Mouse (Mus musculus): Measurements from ENCODE around the gene Pramef8.
"Not testable (repeated sequence)": the region's sequence is repeated elsewhere in the genome, so short reads cannot be mapped to it uniquely, and the experiment has no call there.

Pramef8 gene

DNA sequence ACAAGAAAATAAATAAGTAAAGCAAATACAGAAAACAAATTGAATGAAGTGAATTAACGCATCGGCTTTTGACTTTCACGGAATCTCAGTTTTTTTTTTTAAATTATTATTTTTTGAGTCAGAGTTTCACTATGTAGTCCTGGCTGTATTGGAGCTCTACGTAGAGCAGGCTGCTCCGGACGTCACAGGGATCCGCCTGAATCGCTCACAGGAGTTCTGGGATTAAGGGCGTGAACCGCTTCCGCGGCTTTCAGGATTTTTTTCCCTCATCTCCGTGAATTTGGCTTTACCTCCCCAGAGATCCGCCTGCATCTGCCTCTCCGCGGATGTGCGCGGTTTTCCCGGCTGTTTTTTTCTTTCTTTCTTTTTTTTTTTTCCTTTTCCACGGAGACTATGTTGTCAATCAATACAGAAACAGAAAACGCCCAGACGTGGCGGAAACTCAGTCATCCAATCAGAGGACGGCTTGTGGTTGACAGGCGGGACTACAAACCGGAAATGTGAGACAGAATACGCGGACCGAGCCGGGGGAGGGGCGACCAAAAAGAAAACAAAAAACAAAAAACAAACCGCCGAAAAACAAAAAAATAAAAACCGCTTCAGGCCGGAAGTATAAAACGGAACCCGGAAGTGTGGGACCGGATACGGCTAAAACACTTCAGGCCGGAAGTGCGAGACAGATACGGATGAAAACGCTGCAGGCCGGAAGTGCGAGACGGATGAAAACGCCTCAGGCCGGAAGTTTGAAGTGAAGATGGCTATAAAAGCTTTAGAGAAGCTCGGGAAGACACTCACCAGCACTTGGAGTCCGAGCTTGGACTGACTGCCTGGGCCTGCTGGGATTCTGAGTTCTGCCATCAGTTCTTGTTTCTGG is at the start of gene Pramef8:
Gene Pramef8 (plus strand): TSS at position 208 of the 874 bp plus-strand sequence.
- DNase-seq (ENCODE audit: low spot score) = peak; percentile 94

DNA sequence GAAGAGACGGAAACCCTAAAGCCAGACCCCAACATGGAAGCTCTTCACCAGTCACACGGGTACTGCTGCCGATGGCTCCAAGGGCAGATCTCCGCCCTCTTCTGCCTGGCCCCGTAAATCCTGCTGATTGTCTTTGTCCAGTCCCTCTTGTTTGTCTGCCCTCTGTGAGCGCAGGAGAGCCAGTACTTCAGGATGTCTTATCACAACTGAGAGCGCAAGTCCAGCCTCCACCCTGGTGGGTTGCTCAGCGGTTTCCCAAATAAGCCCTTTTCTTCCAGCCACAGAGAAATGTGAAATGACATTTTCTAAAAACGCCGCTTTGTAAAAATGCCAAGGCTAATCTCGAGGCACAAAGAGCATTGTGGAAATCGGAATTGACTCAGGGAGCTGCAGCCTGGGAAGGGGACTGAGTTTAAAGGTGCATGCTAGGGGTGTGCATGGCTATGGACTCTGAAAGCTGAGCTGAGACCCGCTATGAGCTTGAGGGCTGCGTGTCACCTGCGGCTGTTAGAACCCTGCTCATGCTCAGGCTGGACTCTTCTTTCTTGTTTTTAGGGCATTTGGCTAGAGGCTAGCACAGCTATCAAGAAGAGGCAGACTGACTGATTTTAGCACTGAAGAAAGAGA is 45.7 kb upstream of the Pramef8 start:
- peak; percentile 18 for DNase-seq (ENCODE audit: low spot score)

- peak; percentile 68 for DNase-seq (ENCODE audit: low spot score)
These were observed 32.7 kb upstream of the Pramef8 start for GRCm38 (mm10) chr4:143379480-143379879.

DNA sequence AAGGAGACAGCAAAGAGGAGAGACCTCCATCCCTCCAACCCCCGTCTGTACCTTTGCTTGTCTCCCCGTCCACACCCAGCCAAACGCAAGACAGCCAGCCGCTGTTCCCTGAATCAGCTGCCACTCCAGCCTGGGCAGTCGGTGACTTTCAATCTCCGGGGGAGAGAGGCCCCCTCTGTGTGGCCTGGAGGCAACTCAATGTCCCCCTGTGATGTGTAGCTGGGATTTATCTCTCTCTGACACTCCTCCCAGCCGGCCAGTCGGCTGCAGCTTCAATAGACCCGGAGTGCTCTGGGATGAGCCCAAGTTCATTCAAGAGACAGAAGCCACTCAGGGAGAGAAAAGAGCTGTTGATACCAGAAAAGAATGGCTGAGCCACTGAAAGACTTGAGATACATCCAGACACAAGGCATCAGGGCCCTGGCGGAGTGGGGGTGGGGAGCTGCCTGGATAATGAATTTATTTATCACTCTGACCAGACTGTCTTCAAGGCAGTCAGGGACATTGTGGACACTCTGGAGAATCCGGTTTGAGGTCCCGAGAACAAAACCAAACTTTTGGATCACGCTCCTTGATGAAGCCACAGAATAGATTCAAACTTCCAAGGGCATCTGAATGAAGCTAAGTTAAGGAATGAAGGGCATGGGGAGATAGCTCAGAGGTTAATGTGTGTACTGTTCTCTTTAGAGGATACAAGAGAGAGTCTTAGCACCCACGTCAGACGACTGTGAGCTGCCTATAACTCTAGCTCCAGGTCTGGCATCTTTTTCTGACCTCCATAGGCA is 32.1 kb upstream of the Pramef8 start:
- DNase-seq (ENCODE audit: low spot score) = peak; percentile 72

DNA sequence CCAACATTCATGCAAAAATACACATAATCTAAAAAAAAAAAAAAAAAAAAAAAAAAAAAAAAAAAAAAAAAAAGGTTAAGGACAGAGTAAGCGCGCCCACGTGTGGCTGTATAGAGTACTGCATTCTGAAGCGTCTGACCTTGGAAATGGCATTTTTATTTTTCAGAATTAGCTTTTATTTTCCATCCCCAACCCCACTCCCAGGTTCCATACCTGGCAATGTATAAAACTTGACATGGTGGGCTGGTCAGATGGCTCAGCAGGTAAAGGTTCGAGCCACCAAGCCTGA is 31.6 kb upstream of the Pramef8 start:
- peak; percentile 72 for DNase-seq (ENCODE audit: low spot score)

DNA sequence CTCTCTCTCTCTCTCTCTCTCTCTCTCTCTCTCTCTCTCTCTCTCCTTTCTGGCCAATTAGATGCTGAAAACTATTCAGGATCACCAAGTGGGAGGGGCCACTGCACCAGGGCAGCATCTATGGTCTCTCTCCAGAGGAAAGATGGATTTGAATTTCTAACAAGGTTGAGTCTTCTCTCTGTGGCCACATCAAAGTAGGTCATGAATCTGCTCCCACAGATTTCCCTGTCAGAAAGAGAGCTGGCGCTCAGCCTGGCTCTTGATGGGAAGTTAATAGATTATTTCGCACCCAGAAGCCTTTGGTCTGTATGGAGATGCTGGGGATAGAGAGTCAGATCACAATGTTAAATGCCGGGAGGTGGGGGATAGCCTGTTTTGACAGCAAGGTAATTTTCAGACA is 30.1 kb upstream of the Pramef8 start:
- no peak for DNase-seq (ENCODE audit: low spot score)

DNA sequence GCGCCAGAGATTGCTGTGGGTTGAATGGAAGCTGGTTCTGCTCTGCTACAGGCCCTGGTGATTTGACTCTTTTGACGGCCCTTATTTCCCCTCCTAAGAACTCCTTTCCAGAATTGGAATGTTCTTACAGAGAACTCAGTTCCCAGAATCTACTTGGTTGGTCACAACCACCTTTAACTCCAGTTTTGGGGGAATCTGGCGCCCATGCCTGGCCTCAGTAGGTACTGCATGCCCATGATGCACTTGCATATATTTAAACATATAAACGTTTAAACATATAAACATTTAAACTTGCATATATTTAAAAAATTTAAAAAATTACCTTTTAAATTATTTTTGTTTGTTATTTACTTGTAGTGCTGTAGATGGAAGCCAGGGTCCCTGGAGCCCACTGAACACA is 28.6 kb upstream of the Pramef8 start:
- peak; percentile 37 for DNase-seq (ENCODE audit: low spot score)

DNA sequence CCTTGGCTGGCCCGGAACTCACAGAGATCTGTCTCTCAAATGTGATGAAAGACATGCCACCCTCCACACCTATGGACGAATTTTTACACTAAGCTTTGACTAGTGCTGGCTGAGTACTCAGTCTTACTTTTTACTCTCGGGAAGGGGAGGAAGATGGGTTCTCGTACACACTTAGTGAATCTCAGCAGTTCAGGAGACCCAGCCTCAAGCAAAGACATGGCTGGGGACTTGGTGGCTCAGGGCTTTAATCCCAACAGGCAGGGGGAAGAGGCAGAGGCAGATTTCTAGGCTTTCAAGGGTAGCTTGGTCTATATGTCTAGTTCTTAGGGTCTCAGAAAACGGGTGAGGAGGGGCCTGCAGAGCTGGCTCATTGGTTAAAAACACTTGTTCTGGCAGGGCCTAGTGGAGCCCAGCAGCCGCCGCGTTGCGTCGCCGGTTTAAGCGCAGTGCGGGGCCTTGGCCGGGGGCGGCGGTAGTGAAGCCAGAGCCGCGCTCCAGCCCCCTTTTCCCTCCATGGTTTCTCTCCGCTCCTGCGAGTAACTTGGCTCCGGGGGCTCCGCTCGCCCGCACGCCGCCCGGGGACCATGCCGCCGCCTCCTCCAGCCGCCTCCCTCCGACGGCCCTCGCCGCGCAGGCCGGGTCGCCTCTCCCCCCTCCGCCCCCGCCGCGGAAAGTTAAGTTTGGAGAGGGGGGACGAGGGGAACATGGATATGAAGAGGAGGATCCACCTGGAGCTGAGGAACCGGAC is 23.1 kb upstream of the Pramef8 start:
- peak; percentile 81 for DNase-seq (ENCODE audit: low spot score)

DNA sequence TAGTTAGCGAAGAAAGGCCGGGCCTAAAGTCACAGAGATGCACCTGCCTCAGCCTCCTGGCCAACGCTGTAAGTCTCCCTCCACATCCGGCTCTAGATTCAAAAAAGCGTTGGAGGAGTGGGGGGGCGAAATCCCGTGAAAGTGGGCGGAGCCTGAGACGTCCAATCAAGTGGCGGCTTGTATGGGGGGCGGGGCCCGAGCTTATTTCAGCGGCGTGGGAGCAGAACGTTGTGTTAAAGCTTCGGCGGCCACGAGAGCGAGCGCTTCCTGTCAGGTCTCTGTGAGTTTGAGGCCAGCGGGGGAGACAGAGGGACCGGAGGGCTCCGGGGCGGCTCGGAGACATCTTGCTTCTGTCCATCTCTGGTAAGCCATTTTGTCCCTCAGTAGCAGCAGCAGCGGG is 18.0 kb upstream of the Pramef8 start, which contains the start of gene Pramel1:
Gene Pramel1 (plus strand): TSS at position 248 of the 400 bp plus-strand sequence.
- no peak for DNase-seq (ENCODE audit: low spot score)

GRCm38 (mm10) chr4:143411566-143412218 is 534 bp upstream of the Pramef8 start:
- no peak for DNase-seq (ENCODE audit: low spot score)

DNA sequence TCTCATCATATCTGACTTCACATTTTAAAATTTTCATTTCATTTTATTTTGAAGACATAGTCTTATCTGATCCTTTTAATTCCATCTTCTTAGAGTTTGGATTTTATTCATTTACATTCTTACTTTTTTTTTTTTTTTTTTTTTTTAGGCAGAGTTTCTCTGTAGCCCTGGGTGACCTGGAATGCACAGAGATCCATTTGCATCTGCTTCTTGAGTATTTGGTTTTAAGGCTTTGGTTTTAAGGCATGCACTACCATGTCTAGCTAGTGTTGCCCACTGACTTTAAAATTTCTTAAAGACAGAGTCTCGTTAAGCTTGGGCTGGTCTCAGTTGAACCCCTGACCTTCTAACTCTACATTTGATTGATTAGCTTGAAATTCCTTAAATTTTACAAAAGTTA is 1.4 kb downstream of the Pramef8 start:
- no peak for DNase-seq (ENCODE audit: low spot score)

- DNase-seq (ENCODE audit: low spot score) = no peak
These were observed 1.9 kb downstream of the Pramef8 start for GRCm38 (mm10) chr4:143414121-143414520.

DNA sequence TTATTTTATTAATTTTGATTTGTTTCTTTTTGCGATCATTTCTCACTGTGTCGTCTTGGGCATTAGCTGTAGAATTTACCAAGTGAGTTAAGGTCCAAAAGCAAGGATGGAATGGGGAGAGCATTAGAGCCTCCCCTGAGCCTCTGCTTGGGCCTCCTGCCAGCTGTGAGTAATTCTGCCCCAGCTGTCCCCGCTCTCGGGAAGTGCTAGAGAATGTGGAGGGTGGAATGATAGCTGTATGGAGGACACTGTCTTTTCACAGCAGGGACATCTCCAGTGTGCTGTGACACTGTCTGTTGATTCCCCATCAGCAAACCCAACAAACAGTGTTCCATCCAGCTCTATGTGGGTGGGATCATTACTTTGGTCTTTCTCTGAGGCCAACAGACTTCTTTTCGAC is 14.5 kb downstream of the Pramef8 start:
- not testable (repeated sequence) for DNase-seq (ENCODE audit: low spot score)

- no peak for DNase-seq (ENCODE audit: low spot score)
These were observed 38.0 kb downstream of the Pramef8 start, which contains the start of gene Oog4 for GRCm38 (mm10) chr4:143450224-143450623. TSS of gene Oog4 (minus strand) at chr4:143450324.
